Mouse (Mus musculus) hindbrain, embryonic 16.5 days (tissue): ENCODE measurements at regions not wholly inside any gene's neighbourhood (a gene's known extent, or its start where the extent isn't known, plus 50 kb on each side); places are given as distances from the start of the nearest gene placed in this dataset.
A peak's percentile ranks its signal among the peaks of the same experiment; 100 is the strongest.

Experiments
- ATAC-seq: fragments of 200-750 bp; cut with Nextera tagmentation; 2 replicates; pipeline ENCODE4 v1.8.0; 2017; ENCODE audit warnings: moderate TSS enrichment, moderate library complexity
- H3K27ac ChIP-seq: fragments of 300-500 bp; sonication (generic); 2 replicates; pipeline ENCODE4 v1.5.1; 2014; ENCODE audit warnings: low read depth, mild to moderate bottlenecking, control low read depth, low read length, moderate library complexity
- H3K27me3 ChIP-seq: fragments of 300-500 bp; sonication (generic); replicated peaks from 2 replicates; pipeline ENCODE4 v1.6.1; 2014; ENCODE audit warnings: low read length; ENCODE audit not compliant: control insufficient read depth, insufficient read depth
- H3K36me3 ChIP-seq: fragments of 300-500 bp; sonication (generic); 2 replicates; pipeline ENCODE4 v1.6.1; 2014; ENCODE audit warnings: mild to moderate bottlenecking, low read length, moderate library complexity, mixed read lengths; ENCODE audit not compliant: control insufficient read depth, insufficient read depth
- H3K4me1 ChIP-seq: fragments of 300-500 bp; sonication (generic); 2 replicates; pipeline ENCODE4 v1.6.1; 2014; ENCODE audit warnings: low read depth, low read length; ENCODE audit not compliant: control insufficient read depth, insufficient read depth
- H3K4me2 ChIP-seq: fragments of 300-500 bp; sonication (generic); 2 replicates; pipeline ENCODE4 v1.6.1; 2014; ENCODE audit warnings: mild to moderate bottlenecking, low read length, control low read depth, moderate library complexity
- H3K4me3 ChIP-seq: fragments of 300-500 bp; sonication (generic); 2 replicates; pipeline ENCODE4 v1.5.1; 2014; ENCODE audit warnings: mild to moderate bottlenecking, low read length, control low read depth, moderate library complexity
- H3K9ac ChIP-seq: fragments of 300-500 bp; sonication (generic); 2 replicates; pipeline ENCODE4 v1.6.1; 2014; ENCODE audit warnings: low read depth, mild to moderate bottlenecking, control low read depth, low read length, moderate library complexity
- H3K9me3 ChIP-seq: fragments of 300-500 bp; sonication (generic); 2 replicates; pipeline ENCODE4 v1.6.1; 2014; ENCODE audit warnings: mild to moderate bottlenecking, low read length, moderate library complexity; ENCODE audit not compliant: control insufficient read depth
- WGBS: fragments of 180-500 bp; shearing (Covaris S2); extraction: QIAGEN DNeasy Blood & Tissue Kit; methylation state at CpG from one replicate; pipeline ENCODE4 v1.1.7; 2014; 5-methylcytosine and 5-hydroxymethylcytosine counted together

DNA sequence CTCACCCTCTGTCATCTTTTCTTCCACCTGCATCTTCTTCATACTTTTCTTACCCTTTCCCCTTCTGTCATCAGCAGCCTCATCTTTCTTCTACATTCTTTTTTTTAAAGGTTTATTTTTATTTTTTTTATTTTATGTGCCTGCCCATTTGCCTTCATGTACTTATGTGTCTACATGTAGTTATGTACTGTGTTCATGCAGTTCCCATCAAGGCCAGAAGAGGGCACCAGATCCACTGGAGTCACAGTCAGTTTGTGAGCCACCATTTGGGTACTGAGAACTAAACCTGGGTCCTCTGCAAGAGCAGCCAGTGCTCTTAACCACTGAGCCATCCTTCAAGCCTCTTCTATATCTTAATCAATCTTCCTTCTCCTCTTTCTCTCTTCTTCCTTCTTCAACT, 475.7 kb upstream of the Zmiz1 start:
- ATAC-seq = no peak
- H3K9me3 ChIP-seq = 0 out of 2 replicates have a peak, but pooled peaks cover 2% of the 10 kb centered on the region
- H3K36me3 ChIP-seq = no peaks in the 10 kb centered on the region
- no peaks in the 10 kb centered on the region for H3K4me1 ChIP-seq
- no peak overlapping the region for H3K9ac ChIP-seq
- H3K4me2 ChIP-seq = no peak overlapping the region
- H3K27me3 ChIP-seq = no peaks in the 10 kb centered on the region
- H3K27ac ChIP-seq = no peak overlapping the region
- H3K4me3 ChIP-seq = no peak overlapping the region

GRCm38 (mm10) chr14:24985806-24986359, 473.1 kb upstream of the Zmiz1 start:
- WGBS = 70% methylated on average over 6 of the region's 6 CpGs
- ATAC-seq = no peak

DNA sequence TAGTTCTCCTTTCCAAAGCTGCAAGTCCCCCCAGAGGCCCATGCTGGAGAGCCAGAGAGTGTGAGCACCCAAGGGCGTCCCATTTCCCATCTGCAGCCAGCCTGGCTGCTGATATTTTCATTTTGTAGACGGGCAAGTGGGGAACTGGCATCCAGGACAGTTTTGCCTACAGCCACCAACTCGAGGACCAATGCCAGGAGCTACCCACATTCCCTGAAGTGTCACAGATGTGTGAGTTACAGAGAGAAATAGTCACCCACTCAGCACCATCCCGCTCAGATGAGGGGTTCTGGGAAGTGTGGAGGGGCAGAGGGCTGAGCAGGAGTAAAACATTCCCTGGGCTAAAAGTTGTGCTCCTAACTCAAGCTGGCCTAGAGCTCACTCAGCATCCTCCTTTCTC, 472.6 kb upstream of the Zmiz1 start:
- Histone ChIP-seq H3K9me3 (0 out of 2 replicates have a peak, but pooled peaks cover 2% of the 10 kb centered on the region), H3K4me1 (no peaks in the 10 kb centered on the region), H3K36me3 (no peaks in the 10 kb centered on the region), H3K27me3 (no peaks in the 10 kb centered on the region), H3K9ac (no peak overlapping the region), H3K27ac (no peak overlapping the region), H3K4me3 (no peak overlapping the region), H3K4me2 (no peak overlapping the region)
- ATAC-seq = no peak
- WGBS = 65% methylated on average over 4 of the region's 4 CpGs

More at GRCm38 (mm10) chr14:24985806-24986359, 473.1 kb upstream of the Zmiz1 start:
- no peaks in the 10 kb centered on the region for H3K27me3 ChIP-seq
- no peaks in the 10 kb centered on the region for H3K36me3 ChIP-seq
- H3K4me3 ChIP-seq = no peak overlapping the region
- H3K4me1 ChIP-seq = no peaks in the 10 kb centered on the region
- H3K27ac ChIP-seq = no peak overlapping the region
- no peak overlapping the region for H3K9ac ChIP-seq
- 0 out of 2 replicates have a peak, but pooled peaks cover 2% of the 10 kb centered on the region for H3K9me3 ChIP-seq
- H3K4me2 ChIP-seq = no peak overlapping the region

DNA sequence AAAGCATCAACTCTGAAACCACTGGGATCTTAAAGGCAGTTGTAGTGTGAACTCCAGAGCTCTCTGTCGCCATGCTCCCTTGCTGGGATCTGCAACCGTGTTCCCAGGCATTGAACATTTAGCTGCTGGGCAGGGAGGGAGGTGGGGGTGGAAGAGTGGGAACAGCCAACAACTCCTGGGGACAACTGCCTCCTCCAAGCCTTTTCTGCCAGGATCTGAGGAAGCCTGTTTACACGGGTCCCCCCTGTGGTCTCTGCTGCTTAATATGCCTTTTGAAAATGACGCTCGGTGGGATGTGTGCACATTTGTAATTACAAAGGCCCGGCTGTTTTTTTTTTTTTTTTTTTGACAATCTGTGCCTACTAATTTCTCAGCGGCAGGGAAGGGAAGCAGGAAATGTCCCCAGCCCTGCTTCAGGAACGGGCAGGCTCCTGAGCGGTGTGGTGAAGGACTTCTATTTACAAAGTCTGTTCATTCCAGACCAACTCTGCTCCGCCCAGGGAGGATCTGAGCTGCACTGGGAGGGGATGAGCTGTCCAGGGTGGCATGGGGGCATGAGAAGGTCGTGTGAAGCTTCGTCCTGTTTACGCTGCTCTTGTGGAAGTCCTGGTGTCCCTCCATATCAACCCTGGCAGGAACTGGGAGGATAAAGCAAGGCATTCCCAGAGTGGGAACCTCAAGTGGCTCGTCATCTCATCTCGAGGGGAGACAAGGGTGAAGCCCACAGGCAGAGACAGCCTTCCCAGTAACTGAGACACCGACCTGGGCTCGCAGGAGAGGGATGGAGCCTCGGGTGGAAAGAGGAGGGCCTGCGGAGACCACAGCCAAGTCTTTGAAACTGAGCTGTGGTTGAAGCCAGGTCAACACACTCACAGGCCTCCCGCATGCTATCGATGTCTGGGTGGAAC, 465.0 kb upstream of the Zmiz1 start:
- ATAC-seq = peak; percentile 72
- no peak overlapping the region for H3K4me2 ChIP-seq
- no peaks in the 10 kb centered on the region for H3K36me3 ChIP-seq
- H3K9me3 ChIP-seq = no peaks in the 10 kb centered on the region
- H3K27me3 ChIP-seq = no peaks in the 10 kb centered on the region
- H3K4me3 ChIP-seq = no peak overlapping the region
- WGBS = 34% methylated on average over 20 of the region's 21 CpGs
- no peak overlapping the region for H3K9ac ChIP-seq
- peaks cover 30% of the 10 kb centered on the region for H3K4me1 ChIP-seq
- H3K27ac ChIP-seq = peak overlapping the region; percentile 53

- Histone ChIP-seq H3K27ac (peak overlapping the region; percentile 44; the same call in 1 of the 2 replicates), H3K9me3 (no peaks in the 10 kb centered on the region), H3K4me1 (peaks cover 30% of the 10 kb centered on the region), H3K4me2 (no peak overlapping the region), H3K27me3 (no peaks in the 10 kb centered on the region), H3K36me3 (no peaks in the 10 kb centered on the region), H3K9ac (peak overlapping the region; percentile 23; the same call in 1 of the 2 replicates), H3K4me3 (no peak overlapping the region)
- ATAC-seq = peak; percentile 47
- 36% methylated on average over 7 of the region's 7 CpGs for WGBS
Observed at GRCm38 (mm10) chr14:24995226-24995625, 463.8 kb upstream of the Zmiz1 start.

DNA sequence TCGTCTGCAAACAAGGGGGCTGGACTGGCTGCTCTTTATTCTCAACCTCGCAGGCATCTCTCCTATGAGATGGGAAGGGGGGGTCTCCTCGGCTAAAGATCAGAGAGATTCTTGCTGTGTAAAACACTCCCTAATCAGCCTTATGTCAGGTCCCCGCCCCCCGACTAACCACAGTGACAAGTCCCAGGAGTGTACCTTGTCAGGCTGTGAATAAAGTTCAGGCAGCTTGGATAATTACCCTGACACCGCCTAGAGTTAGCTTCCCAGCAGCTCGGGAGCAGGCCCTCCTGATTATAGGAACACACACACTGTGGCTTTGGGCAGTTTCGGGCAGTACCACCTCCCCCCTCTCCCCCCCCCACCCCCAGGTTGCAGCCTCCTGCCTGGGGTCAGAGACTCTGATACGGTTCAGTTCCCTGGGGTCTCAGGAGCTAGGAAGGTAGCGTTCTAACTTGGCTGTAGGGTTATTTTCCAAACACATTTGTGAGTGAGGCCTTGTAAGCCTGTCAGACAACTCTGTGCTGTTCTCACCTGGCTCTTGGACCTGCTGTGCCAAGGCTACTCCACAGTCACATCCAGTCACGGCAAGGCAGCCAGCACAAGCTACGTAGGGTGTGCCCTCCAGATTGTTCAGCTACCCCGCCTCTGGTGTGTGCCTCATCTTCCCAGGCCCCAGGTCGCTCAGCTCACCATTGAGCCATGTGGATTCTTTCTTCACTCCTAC, 461.0 kb upstream of the Zmiz1 start:
- Histone ChIP-seq H3K4me2 (no peak overlapping the region), H3K9ac (no peak overlapping the region), H3K36me3 (no peaks in the 10 kb centered on the region), H3K4me3 (no peak overlapping the region), H3K27ac (no peak overlapping the region; the same call in 1 of the 2 replicates), H3K9me3 (no peaks in the 10 kb centered on the region), H3K4me1 (peaks cover 29% of the 10 kb centered on the region), H3K27me3 (no peaks in the 10 kb centered on the region)
- no peak for ATAC-seq
- WGBS = 32% methylated on average over 13 of the region's 14 CpGs

DNA sequence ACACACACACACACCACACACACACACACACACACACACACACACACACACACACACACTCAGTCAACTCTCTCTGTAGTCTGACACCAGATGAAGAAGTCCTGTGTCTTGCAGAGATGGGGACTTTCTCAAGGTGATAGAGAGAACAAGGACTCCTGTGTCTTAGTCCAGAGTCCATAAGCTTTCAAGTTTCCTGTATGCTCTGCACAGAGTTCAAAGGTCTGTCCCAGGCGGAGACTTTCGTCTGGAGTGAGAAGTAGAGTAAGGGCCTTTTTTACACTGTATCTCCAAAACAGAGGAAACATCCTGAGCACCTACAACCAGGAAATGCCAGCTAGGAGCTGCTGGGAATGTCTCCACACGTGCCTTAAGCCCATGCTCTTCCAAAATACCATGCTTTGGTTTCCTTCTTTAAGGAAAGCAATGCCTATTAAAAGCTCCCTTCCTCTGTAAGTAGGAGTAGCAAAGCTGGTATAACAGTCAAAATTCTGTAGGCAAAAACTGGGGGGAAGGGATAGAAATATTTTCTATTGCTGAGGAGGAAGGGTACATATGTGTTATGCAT, 459.9 kb upstream of the Zmiz1 start:
- no peaks in the 10 kb centered on the region for H3K27me3 ChIP-seq
- no peak overlapping the region for H3K9ac ChIP-seq
- WGBS = 80% methylated on average over 3 of the region's 3 CpGs
- no peak overlapping the region for H3K4me2 ChIP-seq
- H3K9me3 ChIP-seq = no peaks in the 10 kb centered on the region
- no peak overlapping the region for H3K27ac ChIP-seq
- no peak overlapping the region for H3K4me3 ChIP-seq
- peaks cover 17% of the 10 kb centered on the region for H3K4me1 ChIP-seq
- H3K36me3 ChIP-seq = no peaks in the 10 kb centered on the region
- ATAC-seq = no peak

- Histone ChIP-seq H3K27ac (no peak overlapping the region), H3K36me3 (no peaks in the 10 kb centered on the region), H3K4me1 (no peaks in the 10 kb centered on the region), H3K4me3 (no peak overlapping the region), H3K27me3 (no peaks in the 10 kb centered on the region), H3K9ac (no peak overlapping the region), H3K9me3 (no peaks in the 10 kb centered on the region), H3K4me2 (no peak overlapping the region)
- ATAC-seq = no peak
- WGBS = 76% methylated on average over 11 of the region's 11 CpGs
Observed at GRCm38 (mm10) chr14:25005241-25005946, 453.6 kb upstream of the Zmiz1 start.
